Mouse (Mus musculus): Measurements from ENCODE around the gene Kctd12.
A peak's percentile ranks its signal among the peaks of the same experiment; 100 is the strongest.

The Kctd12 gene

GRCm38 (mm10) chr14:102962019-102962418, 20.4 kb downstream of the Kctd12 start:
- DNase-seq (ENCODE audit: low spot score), result no peak

GRCm38 (mm10) chr14:102953511-102953910, 28.9 kb downstream of the Kctd12 start:
- DNase-seq (ENCODE audit: low spot score), result peak; percentile 11

GRCm38 (mm10) chr14:102951974-102952373, 30.5 kb downstream of the Kctd12 start:
- DNase-seq (ENCODE audit: low spot score), result no peak

- no peak for DNase-seq (ENCODE audit: low spot score)
Observed at GRCm38 (mm10) chr14:102947796-102948195, 34.6 kb downstream of the Kctd12 start.

GRCm38 (mm10) chr14:102942222-102942843, 40.1 kb downstream of the Kctd12 start:
- no peak for DNase-seq (ENCODE audit: low spot score)

- no peak for DNase-seq (ENCODE audit: low spot score)
Observed at GRCm38 (mm10) chr14:102934878-102935277, 47.6 kb downstream of the Kctd12 start.

GRCm38 (mm10) chr14:102930933-102931332, 51.5 kb downstream of the Kctd12 start:
- no peak for DNase-seq (ENCODE audit: low spot score)

- DNase-seq (ENCODE audit: low spot score), result no peak
Observed at GRCm38 (mm10) chr14:102929545-102929944, 52.9 kb downstream of the Kctd12 start.

- DNase-seq (ENCODE audit: low spot score), result no peak
Observed at GRCm38 (mm10) chr14:102927847-102928466, 54.5 kb downstream of the Kctd12 start.

All from testis, postnatal 14 days (tissue).